Mouse (Mus musculus): Measurements from ENCODE around the gene Pxn. TPM values are rescaled to one million over a fixed set of nuclear protein-coding genes. Genes with fewer than 3 reads are reported as not detected.
"Not testable (repeated sequence)": the region's sequence is repeated elsewhere in the genome, so short reads cannot be mapped to it uniquely, and the experiment has no call there.

Gene Pxn
- polyA plus RNA-seq, 1 experiment from 2014 or later, result 33.5 TPM

DNA sequence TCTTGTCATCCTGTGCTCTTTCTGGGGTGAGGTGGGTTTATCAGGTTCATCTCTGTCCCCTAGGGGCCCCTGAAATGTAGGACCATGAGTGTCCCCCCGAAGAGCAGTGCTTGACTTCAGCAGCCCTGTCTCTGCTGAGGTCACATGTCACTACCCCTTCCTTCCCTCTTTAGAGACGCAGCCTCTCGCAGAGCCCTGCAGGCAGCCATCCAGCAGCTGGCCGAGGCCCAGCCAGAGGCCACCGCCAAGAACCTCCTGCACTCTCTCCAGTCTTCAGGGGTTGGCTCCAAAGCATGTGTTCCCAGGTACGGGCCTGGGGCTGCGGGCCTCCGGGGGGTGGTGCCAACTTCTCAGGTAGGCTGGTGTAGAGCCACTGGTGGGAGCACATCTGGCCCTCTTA lies 68.5 kb downstream of the Pxn start:
- 0 out of 2 replicates have a peak, but pooled peaks have one; percentile 18 for ATAC-seq (replicated peaks; ENCODE audit: insufficient number of reproducible peaks, insufficient read depth, low FRiP score, low read depth)
- Histone ChIP-seq H3K36me3 (peaks cover 64% of the 10 kb centered on the region), H3K9me3 (replicated peaks) (no peaks in the 10 kb centered on the region), H3K27ac (peak overlapping the region; percentile 91), H3K9ac (0 out of 2 replicates have a peak overlapping the region, but pooled peaks have one; percentile 8), H3K4me1 (replicated peaks) (peaks cover 18% of the 10 kb centered on the region), H3K27me3 (no peaks in the 10 kb centered on the region), H3K4me3 (no peak overlapping the region), H3K4me2 (no peak overlapping the region)
- WGBS, result 50% methylated on average over 8 of the region's 8 CpGs

DNA sequence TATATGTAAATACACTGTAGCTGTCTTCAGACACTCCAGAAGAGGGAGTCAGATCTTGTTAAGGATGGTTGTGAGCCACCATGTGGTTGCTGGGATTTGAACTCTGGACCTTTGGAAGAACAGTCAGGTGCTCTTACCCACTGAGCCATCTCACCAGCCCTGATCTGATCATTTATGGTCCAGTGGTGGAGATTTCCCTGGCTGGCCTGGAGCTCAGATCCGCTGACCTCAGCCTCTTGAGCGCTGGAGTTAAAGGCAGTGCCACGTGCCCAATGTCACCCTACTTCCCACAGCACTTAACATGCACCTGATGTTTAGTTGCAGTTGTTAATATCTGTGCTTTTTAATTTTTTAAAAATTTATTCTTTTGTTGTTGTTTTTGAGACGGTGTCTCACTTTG lies 71.2 kb downstream of the Pxn start:
- not testable (repeated sequence) for H3K4me2 ChIP-seq; H3K27me3 ChIP-seq; H3K4me3 ChIP-seq; H3K9ac ChIP-seq; H3K9me3 ChIP-seq (replicated peaks); ATAC-seq (replicated peaks; ENCODE audit: insufficient number of reproducible peaks, insufficient read depth, low FRiP score, low read depth); H3K27ac ChIP-seq
- Histone ChIP-seq H3K36me3 (peaks cover 81% of the 10 kb centered on the region), H3K4me1 (replicated peaks) (peaks cover 15% of the 10 kb centered on the region)
- WGBS, result 97% methylated on average over 4 of the region's 4 CpGs

GRCm38 (mm10) chr5:115578922-115579321 lies 72.4 kb downstream of the Pxn start:
- WGBS, result 90% methylated on average over 14 of the region's 14 CpGs
- Histone ChIP-seq H3K4me1 (replicated peaks) (peaks cover 11% of the 10 kb centered on the region), H3K27ac (no peak overlapping the region), H3K4me3 (no peak overlapping the region), H3K9me3 (replicated peaks) (no peaks in the 10 kb centered on the region), H3K4me2 (no peak overlapping the region), H3K27me3 (no peaks in the 10 kb centered on the region), H3K9ac (no peak overlapping the region), H3K36me3 (peaks cover 90% of the 10 kb centered on the region)
- ATAC-seq (replicated peaks; ENCODE audit: insufficient number of reproducible peaks, insufficient read depth, low FRiP score, low read depth), result no peak

DNA sequence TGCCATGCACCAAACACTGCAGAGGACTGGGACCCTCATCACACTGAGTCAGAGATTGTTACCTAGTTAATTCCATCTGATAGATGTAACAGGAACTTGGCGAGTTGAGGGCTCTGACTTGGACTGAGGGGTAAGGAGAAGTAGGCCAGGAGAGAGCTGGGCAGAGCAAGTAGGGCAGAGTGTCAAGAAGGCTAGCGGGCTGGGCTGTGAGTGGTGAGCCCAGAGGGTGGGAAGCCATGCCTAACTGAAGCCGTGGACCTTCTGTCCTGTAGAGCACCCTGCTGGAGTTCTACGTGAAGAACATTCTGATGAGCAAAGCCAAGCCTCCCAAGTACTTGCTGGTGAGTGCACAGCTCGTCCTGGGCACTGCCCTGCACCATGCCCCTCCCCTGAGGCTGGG lies 72.9 kb downstream of the Pxn start:
- no peak overlapping the region for H3K9ac ChIP-seq
- no peak overlapping the region for H3K4me3 ChIP-seq
- H3K4me1 ChIP-seq (replicated peaks), result peaks cover 10% of the 10 kb centered on the region
- 84% methylated on average over 5 of the region's 5 CpGs for WGBS
- no peak for ATAC-seq (replicated peaks; ENCODE audit: insufficient number of reproducible peaks, insufficient read depth, low FRiP score, low read depth)
- no peaks in the 10 kb centered on the region for H3K9me3 ChIP-seq (replicated peaks)
- H3K27ac ChIP-seq, result no peak overlapping the region
- H3K27me3 ChIP-seq, result no peaks in the 10 kb centered on the region
- no peak overlapping the region for H3K4me2 ChIP-seq
- peaks cover 91% of the 10 kb centered on the region for H3K36me3 ChIP-seq

DNA sequence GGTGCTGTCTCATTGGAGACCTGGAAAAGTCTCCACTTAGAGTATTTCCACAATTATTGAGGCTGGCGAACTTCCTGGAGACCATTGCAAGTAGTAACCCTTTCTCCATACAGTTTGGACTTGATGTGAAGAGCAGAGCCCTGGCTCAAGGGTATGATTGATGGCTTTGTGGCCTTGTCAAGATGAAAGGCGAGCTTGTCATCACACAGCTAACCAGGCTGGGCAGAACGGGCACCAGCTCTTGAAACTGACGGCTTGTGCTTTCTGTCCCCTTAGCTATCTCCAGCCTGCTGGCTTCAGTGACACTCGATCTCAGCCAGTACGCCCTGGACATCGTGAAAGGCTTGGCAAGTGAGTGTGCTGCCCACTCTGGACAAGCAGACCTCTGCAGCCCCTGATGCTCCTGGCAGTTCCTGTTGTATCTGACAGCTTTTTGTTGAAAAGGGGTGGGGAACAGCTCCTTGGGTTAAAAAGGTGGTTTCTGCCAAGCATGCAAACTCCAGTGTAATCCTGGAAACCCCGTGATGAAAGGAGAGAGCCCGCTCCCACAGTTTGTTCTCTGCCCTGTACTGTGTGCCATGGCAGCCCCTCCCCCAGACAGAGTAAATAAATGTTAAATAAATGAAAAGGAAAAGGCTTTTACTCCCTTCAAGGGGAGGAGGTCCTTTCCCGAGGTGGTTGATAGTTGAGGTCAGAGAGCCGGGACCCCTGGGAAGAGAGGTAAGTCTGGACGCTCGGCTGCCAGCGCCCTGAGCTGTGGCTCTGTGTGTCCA lies 73.9 kb downstream of the Pxn start:
- H3K27ac ChIP-seq, result no peak overlapping the region

GRCm38 (mm10) chr5:115581662-115582061 lies 75.2 kb downstream of the Pxn start:
- Histone ChIP-seq H3K4me1 (replicated peaks) (no peaks in the 10 kb centered on the region), H3K9me3 (replicated peaks) (no peaks in the 10 kb centered on the region), H3K9ac (no peak overlapping the region), H3K27ac (no peak overlapping the region), H3K36me3 (peaks cover 95% of the 10 kb centered on the region), H3K4me2 (no peak overlapping the region), H3K27me3 (no peaks in the 10 kb centered on the region), H3K4me3 (no peak overlapping the region)
- ATAC-seq (replicated peaks; ENCODE audit: insufficient number of reproducible peaks, insufficient read depth, low FRiP score, low read depth), result no peak
- WGBS, result 94% methylated on average over 9 of the region's 9 CpGs

More for the DNA sequence above, 73.9 kb downstream of the Pxn start:
- 73% methylated on average over 14 of the region's 14 CpGs for WGBS
- Histone ChIP-seq H3K4me1 (replicated peaks) (no peaks in the 10 kb centered on the region), H3K27me3 (no peaks in the 10 kb centered on the region), H3K9ac (no peak overlapping the region), H3K36me3 (peaks cover 93% of the 10 kb centered on the region), H3K4me3 (no peak overlapping the region), H3K4me2 (no peak overlapping the region), H3K9me3 (replicated peaks) (no peaks in the 10 kb centered on the region)
- no peak for ATAC-seq (replicated peaks; ENCODE audit: insufficient number of reproducible peaks, insufficient read depth, low FRiP score, low read depth)

GRCm38 (mm10) chr5:115585616-115586015 lies 79.1 kb downstream of the Pxn start:
- no peaks in the 10 kb centered on the region for H3K27me3 ChIP-seq
- no peaks in the 10 kb centered on the region for H3K4me1 ChIP-seq (replicated peaks)
- no peaks in the 10 kb centered on the region for H3K9me3 ChIP-seq (replicated peaks)
- no peak for ATAC-seq (replicated peaks; ENCODE audit: insufficient number of reproducible peaks, insufficient read depth, low FRiP score, low read depth)
- no peak overlapping the region for H3K9ac ChIP-seq
- 88% methylated on average over 12 of the region's 12 CpGs for WGBS
- H3K36me3 ChIP-seq, result peaks cover 97% of the 10 kb centered on the region
- H3K4me3 ChIP-seq, result no peak overlapping the region
- H3K4me2 ChIP-seq, result no peak overlapping the region
- H3K27ac ChIP-seq, result no peak overlapping the region

DNA sequence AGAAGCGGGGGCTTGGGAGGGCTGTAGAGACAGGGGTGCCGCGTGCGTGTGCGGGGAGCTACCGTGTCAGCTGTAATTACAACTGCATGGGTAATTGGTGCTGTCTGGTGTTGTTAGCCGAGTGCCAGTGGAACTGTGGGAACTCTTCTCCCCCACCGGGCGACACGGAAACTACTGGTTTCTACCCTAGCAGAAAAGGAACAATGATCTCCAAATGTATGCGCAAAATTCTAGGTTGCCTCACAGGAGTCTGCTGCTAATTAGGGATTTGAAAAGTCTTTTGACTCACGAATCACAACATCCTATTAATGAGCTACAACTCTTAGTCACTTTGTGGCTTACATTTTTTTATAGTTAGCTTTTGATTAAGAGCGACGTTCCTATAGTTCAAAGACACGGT lies 79.7 kb downstream of the Pxn start:
- no peak overlapping the region for H3K4me3 ChIP-seq
- no peak overlapping the region for H3K9ac ChIP-seq
- H3K4me1 ChIP-seq (replicated peaks), result no peaks in the 10 kb centered on the region
- H3K4me2 ChIP-seq, result no peak overlapping the region
- H3K9me3 ChIP-seq (replicated peaks), result no peaks in the 10 kb centered on the region
- H3K27me3 ChIP-seq, result no peaks in the 10 kb centered on the region
- no peak for ATAC-seq (replicated peaks; ENCODE audit: insufficient number of reproducible peaks, insufficient read depth, low FRiP score, low read depth)
- no peak overlapping the region for H3K27ac ChIP-seq
- H3K36me3 ChIP-seq, result peaks cover 97% of the 10 kb centered on the region
- WGBS, result 93% methylated on average over 15 of the region's 15 CpGs

DNA sequence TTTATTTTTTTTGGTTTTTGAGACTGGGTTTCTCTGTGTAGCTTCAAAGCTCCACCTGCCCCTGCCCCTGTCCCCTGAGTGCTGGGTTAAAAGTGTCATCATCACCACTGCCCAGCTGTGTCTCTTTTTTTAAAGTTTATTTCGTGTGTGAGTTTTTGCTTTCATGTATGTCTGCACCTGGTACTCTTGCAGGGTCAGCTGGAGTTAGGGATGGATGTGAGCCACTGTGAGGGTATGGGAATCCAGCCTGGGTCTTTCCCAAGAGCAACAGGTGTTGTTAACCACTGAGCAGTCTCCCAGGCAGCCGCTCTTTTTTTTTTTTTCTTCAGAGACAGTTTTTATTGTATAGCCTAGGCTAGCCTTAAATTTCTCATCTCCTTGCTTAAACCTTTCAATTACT lies 80.3 kb downstream of the Pxn start:
- no peaks in the 10 kb centered on the region for H3K4me1 ChIP-seq (replicated peaks)
- no peaks in the 10 kb centered on the region for H3K27me3 ChIP-seq
- peaks cover 97% of the 10 kb centered on the region for H3K36me3 ChIP-seq
- WGBS, result 80% methylated on average over 2 of the region's 2 CpGs
- H3K4me3 ChIP-seq, result no peak overlapping the region
- no peak for ATAC-seq (replicated peaks; ENCODE audit: insufficient number of reproducible peaks, insufficient read depth, low FRiP score, low read depth)
- H3K9me3 ChIP-seq (replicated peaks), result no peaks in the 10 kb centered on the region
- H3K4me2 ChIP-seq, result no peak overlapping the region
- no peak overlapping the region for H3K27ac ChIP-seq
- H3K9ac ChIP-seq, result no peak overlapping the region

DNA sequence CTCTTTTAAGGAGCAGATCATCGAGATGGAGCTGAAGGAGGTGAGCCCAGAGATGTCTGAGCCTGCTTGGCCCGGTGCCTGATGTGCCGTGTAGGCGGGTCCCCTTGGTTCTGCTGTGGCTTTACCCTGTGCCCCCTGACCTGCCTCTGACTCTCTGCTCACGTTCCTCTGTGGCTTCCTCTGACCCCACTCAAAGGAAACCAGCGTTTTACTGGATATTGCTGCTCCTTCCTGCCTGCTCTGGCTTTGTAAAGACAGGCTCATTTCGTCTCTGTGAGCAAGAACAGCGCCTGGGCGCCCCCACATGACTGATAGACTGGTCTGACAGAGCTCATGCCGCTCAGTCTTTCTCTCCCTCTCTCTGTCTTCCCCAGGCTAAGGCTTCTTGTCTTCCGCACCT lies 84.6 kb downstream of the Pxn start:
- Histone ChIP-seq H3K36me3 (peaks cover 96% of the 10 kb centered on the region), H3K4me1 (replicated peaks) (peaks cover 11% of the 10 kb centered on the region; the same call in 1 of the 2 replicates), H3K27me3 (no peaks in the 10 kb centered on the region), H3K9me3 (replicated peaks) (no peaks in the 10 kb centered on the region), H3K9ac (no peak overlapping the region), H3K4me3 (no peak overlapping the region), H3K4me2 (no peak overlapping the region), H3K27ac (no peak overlapping the region)
- ATAC-seq (replicated peaks; ENCODE audit: insufficient number of reproducible peaks, insufficient read depth, low FRiP score, low read depth), result no peak
- 78% methylated on average over 11 of the region's 11 CpGs for WGBS

DNA sequence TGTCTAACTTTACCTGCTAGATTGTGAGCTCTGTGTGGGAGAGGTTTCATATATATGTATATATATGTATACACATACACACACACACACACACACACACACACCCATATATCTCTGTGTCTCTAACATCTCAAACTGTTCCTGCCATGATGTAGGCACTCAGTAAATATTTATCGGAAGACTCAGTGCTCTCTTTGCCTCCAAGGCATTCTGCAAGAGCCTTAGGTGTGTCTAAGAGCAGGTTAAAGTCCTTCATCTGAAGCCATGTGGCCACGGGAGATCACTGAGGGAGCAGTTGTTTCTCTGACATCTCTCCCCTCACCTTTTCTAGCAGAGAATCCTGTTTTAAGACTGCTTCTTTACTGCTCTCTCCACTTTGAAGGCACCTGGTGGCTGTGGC lies 85.0 kb downstream of the Pxn start:
- no peak for ATAC-seq (replicated peaks; ENCODE audit: insufficient number of reproducible peaks, insufficient read depth, low FRiP score, low read depth)
- Histone ChIP-seq H3K9me3 (replicated peaks) (no peaks in the 10 kb centered on the region), H3K4me2 (no peak overlapping the region), H3K27me3 (no peaks in the 10 kb centered on the region), H3K4me3 (no peak overlapping the region), H3K4me1 (replicated peaks) (peaks cover 11% of the 10 kb centered on the region; the same call in 1 of the 2 replicates), H3K9ac (no peak overlapping the region), H3K36me3 (peaks cover 94% of the 10 kb centered on the region), H3K27ac (no peak overlapping the region)
- WGBS, result 91% methylated on average over 2 of the region's 2 CpGs

GRCm38 (mm10) chr5:115603561-115603960 lies 97.1 kb downstream of the Pxn start:
- H3K27ac ChIP-seq, result no peak overlapping the region
- H3K27me3 ChIP-seq, result no peaks in the 10 kb centered on the region
- peaks cover 87% of the 10 kb centered on the region for H3K36me3 ChIP-seq
- no peaks in the 10 kb centered on the region for H3K4me1 ChIP-seq (replicated peaks)
- H3K9me3 ChIP-seq (replicated peaks), result no peaks in the 10 kb centered on the region
- H3K4me2 ChIP-seq, result no peak overlapping the region
- H3K4me3 ChIP-seq, result no peak overlapping the region
- no peak overlapping the region for H3K9ac ChIP-seq
- no peak for ATAC-seq (replicated peaks; ENCODE audit: insufficient number of reproducible peaks, insufficient read depth, low FRiP score, low read depth)
- WGBS, result 96% methylated on average over 6 of the region's 6 CpGs

All from heart, embryonic 15.5 days (tissue).